Mouse (Mus musculus) activated CD4-positive, CD25-positive, alpha-beta regulatory T cell, adult 4 months (primary cell): Measurements from ENCODE around the gene Vmn1r3. TPM values are rescaled to one million over a fixed set of nuclear protein-coding genes. Genes with fewer than 3 reads are reported as not detected.
"Not testable (repeated sequence)": the region's sequence is repeated elsewhere in the genome, so short reads cannot be mapped to it uniquely, and the experiment has no call there.

Source experiments
- ATAC-seq: one replicate; pipeline ENCODE4 v1.8.0; 2017
- polyA plus RNA-seq, 2 experiments: library from polyadenylated mRNA; unstranded; fragments of 100-300 nt; shearing (Covaris generic); gene quantifications; one replicate each; pipeline ENCODE4 v1.2.1; 2017

The Vmn1r3 gene
- polyA plus RNA-seq, result not detected

DNA sequence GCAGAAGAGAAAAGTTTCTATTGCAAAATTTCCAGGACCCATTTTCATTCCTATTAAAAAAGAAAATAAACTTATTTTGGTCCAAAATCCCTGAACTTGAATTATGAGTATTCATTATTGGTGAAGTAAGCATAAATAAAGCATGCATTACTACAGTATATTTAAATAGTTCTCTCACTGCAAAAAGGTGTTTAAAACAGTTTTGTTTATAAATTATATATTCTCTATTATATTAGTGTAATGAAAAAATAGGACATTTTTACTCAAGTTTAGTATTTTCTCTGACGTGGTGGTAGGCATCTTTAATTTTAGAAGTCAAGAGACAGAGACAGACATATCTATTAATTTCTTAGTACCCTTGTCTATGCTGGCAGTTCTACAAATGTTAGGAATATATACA is at the start of gene Vmn1r3:
TSS of gene Vmn1r3 (minus strand) at position 101 of the 400 bp plus-strand sequence.
- ATAC-seq, result not testable (repeated sequence)

GRCm38 (mm10) chr4:3232053-3232452 is 46.9 kb upstream of the Vmn1r3 start:
- ATAC-seq, result no peak

DNA sequence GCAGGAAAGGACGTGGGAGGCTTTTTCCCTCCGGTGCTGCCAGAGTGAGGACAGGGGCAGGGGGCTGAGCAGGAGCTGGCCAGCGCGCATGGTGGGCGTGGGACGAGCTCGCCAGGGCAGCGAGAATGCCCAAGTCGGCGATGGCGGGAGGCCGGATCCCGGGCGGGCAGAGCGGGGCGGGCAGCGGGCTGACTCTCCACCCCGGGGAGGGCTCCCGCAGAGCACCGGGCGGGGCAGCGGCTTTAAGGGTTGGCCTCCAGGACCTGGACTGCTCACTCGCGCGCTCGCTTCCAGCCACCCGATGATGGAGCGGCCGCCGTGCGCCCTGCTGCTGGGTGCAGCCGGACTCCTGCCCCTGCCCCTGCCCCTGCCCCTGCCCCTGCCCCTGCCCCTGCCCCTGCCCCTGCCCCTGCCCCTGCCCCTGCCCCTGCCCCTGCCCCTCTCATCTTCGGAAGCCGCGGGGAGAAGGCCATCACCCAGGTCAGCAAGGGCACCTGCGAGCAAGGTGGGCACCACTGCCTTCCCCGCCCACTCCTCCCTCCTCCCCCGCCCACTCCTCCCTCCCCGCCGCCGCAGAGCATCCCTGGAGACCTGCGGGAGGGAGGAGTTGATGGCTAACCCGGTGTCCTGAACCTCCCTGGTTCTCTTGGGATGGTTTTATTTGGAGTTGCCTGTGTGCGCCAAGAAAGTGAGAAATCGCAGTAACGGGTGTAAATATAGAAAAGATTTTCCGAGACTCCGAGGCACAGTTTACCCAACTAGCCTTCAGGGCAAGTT is 45.9 kb upstream of the Vmn1r3 start:
- peak; percentile 24 for ATAC-seq

DNA sequence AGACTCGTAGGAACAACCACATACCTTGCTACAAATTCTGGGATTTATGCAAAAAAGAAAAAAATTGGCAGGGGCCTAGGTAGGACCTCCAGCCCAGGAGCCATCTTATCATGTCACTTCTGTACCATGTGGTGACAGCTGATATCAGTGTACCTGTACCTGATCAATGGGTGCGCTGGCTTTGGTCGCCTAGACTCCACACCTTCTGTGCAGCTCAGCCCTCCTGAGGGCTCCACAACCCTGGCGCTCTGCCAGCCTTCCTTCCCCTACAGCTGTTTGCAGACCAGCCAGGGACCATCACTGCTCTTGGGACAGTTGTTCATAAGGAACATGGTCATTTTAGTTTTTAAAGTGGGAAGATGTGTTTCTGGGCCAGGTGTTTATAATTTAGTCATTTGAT is 44.4 kb upstream of the Vmn1r3 start:
- no peak for ATAC-seq

DNA sequence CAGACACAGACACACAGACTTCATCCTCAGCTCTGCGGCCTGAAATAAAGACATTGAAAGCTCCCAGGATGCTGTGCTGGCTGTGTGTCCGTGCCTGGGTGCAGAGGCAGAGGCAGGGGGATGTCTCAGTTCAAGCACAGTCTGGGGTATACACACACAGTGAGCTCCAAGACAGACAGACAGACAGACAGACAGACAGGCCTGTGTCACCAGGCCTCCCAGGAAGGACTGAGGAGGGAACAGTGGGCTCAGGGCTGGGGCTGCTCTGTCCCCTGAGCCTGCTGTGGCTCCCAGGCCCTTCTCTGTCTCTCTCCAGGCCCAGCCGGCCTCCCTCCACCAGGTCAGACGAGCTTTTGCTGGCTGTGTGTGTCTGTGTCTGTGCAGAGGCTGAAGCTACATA is 43.3 kb upstream of the Vmn1r3 start:
- ATAC-seq, result no peak

DNA sequence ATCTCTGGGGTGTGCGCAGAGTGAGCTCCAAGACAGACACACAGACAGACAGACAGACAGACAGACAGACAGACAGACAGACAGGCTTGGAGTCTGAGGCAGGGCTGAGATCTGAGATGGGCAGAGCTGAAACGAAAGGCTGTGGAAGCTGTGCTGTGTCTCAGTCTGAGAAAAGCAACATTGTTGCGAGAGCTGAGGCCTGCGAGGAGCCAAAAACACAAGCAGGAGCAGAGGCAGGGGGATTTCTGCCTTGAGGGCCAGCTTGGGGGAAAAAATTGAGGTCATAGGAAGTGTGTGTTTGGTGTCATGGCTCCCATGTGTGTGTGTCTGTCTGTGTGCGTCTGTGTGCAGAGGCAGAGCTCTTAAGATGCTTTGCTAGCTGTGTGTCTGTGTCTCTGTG is 42.6 kb upstream of the Vmn1r3 start:
- ATAC-seq, result no peak

- ATAC-seq, result no peak
Measured at GRCm38 (mm10) chr4:3226488-3226887, 41.3 kb upstream of the Vmn1r3 start.

DNA sequence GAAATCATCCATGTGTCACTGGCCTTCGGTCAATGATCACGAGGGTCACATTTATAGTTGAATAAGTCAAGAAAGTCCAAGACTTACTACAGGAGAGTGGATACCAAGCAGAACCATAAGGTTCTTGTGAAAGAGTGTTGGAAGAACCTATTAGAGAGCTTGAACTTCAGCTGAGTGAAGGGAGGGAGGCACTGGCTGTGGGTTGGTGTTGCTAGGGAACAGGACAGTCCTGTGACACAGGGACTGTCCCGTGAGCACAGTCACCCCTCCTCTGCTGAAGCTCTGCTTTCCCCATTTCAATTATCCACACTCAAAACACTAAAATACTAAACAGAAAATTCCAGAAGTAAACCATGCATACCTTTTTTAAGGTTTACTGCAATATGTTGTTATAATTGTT is 40.3 kb upstream of the Vmn1r3 start:
- peak; percentile 73 for ATAC-seq

DNA sequence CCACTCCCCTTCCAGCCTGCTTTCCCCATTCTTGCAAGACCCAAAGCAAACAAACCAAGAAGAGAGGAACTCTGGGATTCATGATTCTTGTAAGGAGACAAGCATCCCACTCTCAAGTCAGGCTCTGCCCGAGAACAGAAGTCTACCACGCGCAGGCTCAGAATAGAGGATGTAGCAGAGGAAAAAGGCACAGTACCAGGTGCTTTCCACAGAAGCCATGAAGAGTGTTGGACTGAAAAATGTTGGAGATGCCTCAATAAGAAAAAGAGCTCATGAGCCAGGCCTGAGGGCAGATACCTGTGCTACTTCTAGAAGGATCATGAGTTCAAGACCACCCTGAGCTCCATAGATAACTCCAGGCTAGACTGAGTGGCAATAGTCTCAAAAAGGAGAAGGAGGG is 39.7 kb upstream of the Vmn1r3 start:
- ATAC-seq, result not testable (repeated sequence)

DNA sequence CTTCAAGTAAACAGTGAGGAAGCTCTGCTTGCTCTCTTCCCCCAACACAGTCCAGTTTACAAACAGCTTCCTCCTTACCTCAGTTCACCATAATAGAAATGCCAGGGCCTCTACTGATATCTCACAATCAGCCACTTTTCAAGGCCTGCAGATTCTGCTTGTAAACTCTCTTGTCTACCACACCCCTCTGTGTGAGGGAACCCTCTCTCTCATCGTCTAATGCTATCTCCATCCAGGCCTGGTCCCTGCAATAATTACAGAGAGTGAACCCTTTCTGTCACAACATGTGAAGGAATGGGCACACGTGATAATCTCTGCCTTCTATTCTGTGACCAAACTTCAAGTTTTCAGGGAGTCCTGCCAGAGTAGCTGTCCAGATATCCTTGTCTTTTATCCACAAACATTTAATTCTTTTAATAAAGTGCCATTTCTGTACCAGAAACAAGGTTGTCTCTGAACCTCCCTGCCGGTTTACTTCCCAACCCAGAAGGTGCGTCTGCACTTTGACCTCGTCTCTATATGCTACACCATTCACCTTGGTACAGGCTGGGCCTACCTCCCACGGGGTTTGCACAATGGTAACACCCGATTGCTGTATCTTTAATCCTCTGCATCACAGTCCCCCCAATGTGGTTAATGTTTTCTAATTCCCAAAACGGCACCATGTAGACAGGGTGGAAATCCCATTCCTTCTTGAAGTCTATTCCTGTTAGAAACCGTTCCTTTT is 38.5 kb upstream of the Vmn1r3 start:
- not testable (repeated sequence) for ATAC-seq

DNA sequence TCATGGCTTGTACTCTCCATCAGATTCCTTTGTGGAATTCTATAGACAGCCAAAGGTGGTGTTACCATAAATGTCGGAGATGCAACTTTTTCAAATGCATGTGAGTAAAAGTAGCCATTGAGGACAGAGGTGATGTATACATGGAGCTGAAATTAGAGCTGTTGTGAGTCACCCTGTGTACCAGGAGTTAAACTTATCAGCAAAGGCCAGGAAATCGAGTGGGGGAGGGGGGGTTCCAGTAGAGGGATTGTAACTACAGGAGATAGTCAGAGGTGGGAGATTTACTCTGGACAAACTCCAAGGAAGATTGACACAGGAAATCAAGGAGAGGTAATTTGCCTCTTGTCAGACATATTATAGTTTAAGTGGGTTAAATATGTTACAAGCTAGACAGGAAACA is 31.2 kb upstream of the Vmn1r3 start:
- not testable (repeated sequence) for ATAC-seq

DNA sequence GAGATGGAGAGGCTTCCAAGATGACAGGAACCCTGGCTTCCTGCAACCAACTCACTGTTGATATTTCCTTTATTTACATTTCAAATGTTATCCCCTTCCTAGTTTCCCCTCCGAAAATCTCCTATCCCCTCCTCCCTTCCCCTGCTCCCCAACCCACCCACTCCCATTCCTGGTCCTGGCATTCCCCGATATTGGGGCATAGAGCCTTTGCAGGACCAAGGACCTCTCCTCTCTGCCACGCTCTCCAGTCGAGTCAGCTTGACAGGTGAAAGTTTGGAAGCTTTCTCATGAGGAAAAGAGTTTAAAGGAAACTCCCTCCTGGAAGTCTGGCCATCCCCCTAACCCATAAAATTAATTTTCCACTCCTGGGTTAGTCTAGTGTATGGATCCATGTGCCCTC is 28.2 kb upstream of the Vmn1r3 start:
- not testable (repeated sequence) for ATAC-seq

GRCm38 (mm10) chr4:3209643-3210217 is 24.6 kb upstream of the Vmn1r3 start:
- ATAC-seq, result peak; percentile 98

- ATAC-seq, result not testable (repeated sequence)
Measured at GRCm38 (mm10) chr4:3176746-3177490, 8.2 kb downstream of the Vmn1r3 start.

DNA sequence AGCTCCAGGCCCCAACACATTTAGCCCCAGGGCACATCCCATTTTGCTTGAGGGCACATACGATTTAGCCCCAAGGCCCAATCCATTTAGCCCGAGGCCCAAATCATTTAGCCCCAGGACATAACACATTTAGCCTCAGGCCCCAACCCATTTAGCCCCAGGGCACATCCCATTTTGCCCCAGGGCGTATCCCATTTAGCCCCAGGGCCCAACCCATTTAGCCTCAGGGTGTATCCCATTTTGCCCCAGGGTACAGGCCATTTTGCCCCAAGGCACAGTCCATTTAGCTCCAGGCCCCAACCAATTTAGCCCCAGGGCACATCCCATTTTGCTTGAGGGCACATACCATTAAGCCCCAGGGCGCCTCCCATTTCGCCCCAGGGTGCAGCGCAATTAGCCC is 9.0 kb downstream of the Vmn1r3 start:
- ATAC-seq, result not testable (repeated sequence)

GRCm38 (mm10) chr4:3175756-3176155 is 9.4 kb downstream of the Vmn1r3 start:
- not testable (repeated sequence) for ATAC-seq

GRCm38 (mm10) chr4:3174586-3174985 is 10.6 kb downstream of the Vmn1r3 start:
- not testable (repeated sequence) for ATAC-seq

DNA sequence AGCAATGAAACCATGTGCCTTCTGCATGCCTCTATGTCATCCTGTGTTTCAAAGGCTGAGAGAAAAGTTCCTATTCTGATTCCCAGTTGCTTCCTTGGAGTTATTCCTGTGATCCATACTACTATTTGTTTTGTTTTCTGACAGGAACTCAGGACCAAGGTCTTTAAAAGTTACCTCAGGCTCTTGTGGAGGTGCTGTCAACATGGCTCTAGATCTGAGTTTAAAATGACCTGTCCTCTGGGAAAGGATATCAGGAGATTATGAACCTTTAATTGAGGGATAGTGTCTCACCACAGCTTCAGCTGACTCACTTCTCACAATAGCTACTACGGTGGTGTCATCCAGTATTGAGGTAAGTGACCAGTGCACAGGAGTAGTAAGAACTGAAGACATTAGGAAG is 18.1 kb downstream of the Vmn1r3 start, which contains the start of gene Vmn1r2:
TSS of gene Vmn1r2 (plus strand) at position 301 of the 400 bp plus-strand sequence.
- not testable (repeated sequence) for ATAC-seq

GRCm38 (mm10) chr4:3165046-3165445 is 20.1 kb downstream of the Vmn1r3 start:
- ATAC-seq, result no peak

DNA sequence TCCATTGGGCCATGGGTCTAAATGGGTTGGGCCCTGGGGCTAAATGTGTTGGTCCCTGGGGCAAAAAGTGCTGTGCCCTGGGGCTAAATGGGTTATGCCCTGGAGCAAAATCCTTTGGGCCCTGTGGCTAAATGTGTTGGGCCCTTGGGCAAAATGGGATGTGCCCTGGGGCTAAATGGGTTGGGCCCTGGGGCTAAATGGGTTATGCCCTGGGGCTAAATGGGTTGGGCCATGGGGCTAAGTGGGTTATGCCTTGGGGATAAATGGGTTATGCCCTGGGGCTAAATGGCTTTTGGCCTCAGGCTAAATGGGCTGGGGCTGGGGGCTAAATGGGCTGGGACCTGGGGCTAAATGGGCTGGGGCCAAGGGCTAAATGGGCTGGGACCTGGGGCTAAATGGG is 20.7 kb downstream of the Vmn1r3 start:
- ATAC-seq, result not testable (repeated sequence)

DNA sequence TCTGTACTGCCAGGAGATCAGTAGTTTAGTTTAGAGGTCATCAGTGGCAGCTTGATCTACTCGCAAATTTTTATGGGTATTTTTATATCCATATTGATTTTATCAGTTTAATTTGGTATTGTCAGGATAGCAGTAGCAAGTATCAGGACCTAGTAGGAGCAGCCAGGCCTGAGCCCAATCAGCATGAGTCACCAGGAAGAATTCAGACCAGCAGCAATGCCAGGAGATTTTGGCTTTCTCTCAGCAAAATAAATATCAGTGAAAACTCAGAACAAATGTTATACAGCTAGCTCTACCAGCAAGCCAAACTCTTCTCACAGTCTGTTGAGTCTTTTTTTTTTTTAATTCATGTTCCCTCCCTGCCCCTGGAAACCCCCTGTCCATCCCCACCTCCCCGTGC is 31.8 kb downstream of the Vmn1r3 start:
- ATAC-seq, result not testable (repeated sequence)

GRCm38 (mm10) chr4:3147926-3148325 is 37.2 kb downstream of the Vmn1r3 start:
- not testable (repeated sequence) for ATAC-seq
